Mouse (Mus musculus): ENCODE measurements at regions not wholly inside any gene's neighbourhood (a gene's known extent, or its start where the extent isn't known, plus 50 kb on each side); places are given as distances from the start of the nearest gene placed in this dataset.

- no peak for DNase-seq
These were observed 288.3 kb downstream of the Slc4a3 start for GRCm38 (mm10) chr1:75834361-75834760.

- DNase-seq = no peak
These were observed 293.6 kb downstream of the Slc4a3 start for GRCm38 (mm10) chr1:75839551-75840223.

GRCm38 (mm10) chr1:75842396-75842795 is 296.3 kb downstream of the Slc4a3 start:
- no peak for DNase-seq

GRCm38 (mm10) chr1:75843326-75843725 is 297.3 kb downstream of the Slc4a3 start:
- no peak for DNase-seq

- DNase-seq = no peak
These were observed 298.1 kb downstream of the Slc4a3 start for GRCm38 (mm10) chr1:75844123-75844522.

GRCm38 (mm10) chr1:75844529-75844928 is 298.5 kb downstream of the Slc4a3 start:
- no peak for DNase-seq

- no peak for DNase-seq
These were observed 298.9 kb downstream of the Slc4a3 start for GRCm38 (mm10) chr1:75844981-75845380.

GRCm38 (mm10) chr1:75845771-75846535 is 299.9 kb downstream of the Slc4a3 start:
- DNase-seq = no peak

- no peak for DNase-seq
These were observed 301.6 kb downstream of the Slc4a3 start for GRCm38 (mm10) chr1:75847681-75848080.

- DNase-seq = no peak
These were observed 302.4 kb downstream of the Slc4a3 start for GRCm38 (mm10) chr1:75848436-75848835.

- DNase-seq = no peak
These were observed 304.1 kb downstream of the Slc4a3 start for GRCm38 (mm10) chr1:75850131-75850530.

GRCm38 (mm10) chr1:75858551-75859255 is 312.6 kb downstream of the Slc4a3 start:
- no peak for DNase-seq

GRCm38 (mm10) chr1:75862757-75863156 is 316.7 kb downstream of the Slc4a3 start:
- no peak for DNase-seq

GRCm38 (mm10) chr1:75866556-75866955 is 320.5 kb downstream of the Slc4a3 start:
- no peak for DNase-seq

GRCm38 (mm10) chr1:75869414-75869813 is 323.3 kb downstream of the Slc4a3 start:
- DNase-seq = no peak

- no peak for DNase-seq
These were observed 323.8 kb downstream of the Slc4a3 start for GRCm38 (mm10) chr1:75869846-75870245.

- DNase-seq = no peak
These were observed 327.8 kb downstream of the Slc4a3 start for GRCm38 (mm10) chr1:75873911-75874310.

- no peak for DNase-seq
These were observed 331.1 kb downstream of the Slc4a3 start for GRCm38 (mm10) chr1:75877209-75877608.

- no peak for DNase-seq
These were observed 339.6 kb downstream of the Slc4a3 start for GRCm38 (mm10) chr1:75885632-75886031.

- DNase-seq = no peak
These were observed 342.6 kb downstream of the Slc4a3 start for GRCm38 (mm10) chr1:75888499-75889208.

- DNase-seq = no peak
These were observed 344.0 kb downstream of the Slc4a3 start for GRCm38 (mm10) chr1:75889847-75890591.
